Mouse (Mus musculus) small intestine, adult 2 months (tissue): Measurements from ENCODE around the gene Zfp598.

Experiments used
- CTCF ChIP-seq: fragments of 200-500 bp; IDR thresholded peaks from 2 replicates; pipeline ENCODE4 v1.5.1; 2012; ENCODE audit warnings: low read depth, mild to moderate bottlenecking, control low read depth, inconsistent platforms, low read length, moderate library complexity, mixed read lengths; ENCODE audit not compliant: insufficient replicate concordance, insufficient read length; ENCODE audit errors: extremely low read depth
- POLR2A ChIP-seq: fragments of 200-500 bp; IDR thresholded peaks from 2 replicates; pipeline ENCODE4 v1.6.1; 2012; ENCODE audit warnings: low read depth, mild to moderate bottlenecking, control low read depth, inconsistent platforms, low read length, moderate library complexity

- no peak for TF ChIP-seq POLR2A
- no peak for TF ChIP-seq CTCF
These were observed 18.7 kb upstream of the Zfp598 start for GRCm38 (mm10) chr17:24650766-24651165.
